Mouse (Mus musculus) kidney, postnatal 10 days (tissue): ENCODE measurements around the gene Glrx.
"Not testable (repeated sequence)": the region's sequence is repeated elsewhere in the genome, so short reads cannot be mapped to it uniquely, and the experiment has no call there.

Experiments
- DNase-seq: peaks from one replicate; pipeline ENCODE4 v3.0.0; 2021; ENCODE audit warnings: mixed read lengths

Gene Glrx

DNA sequence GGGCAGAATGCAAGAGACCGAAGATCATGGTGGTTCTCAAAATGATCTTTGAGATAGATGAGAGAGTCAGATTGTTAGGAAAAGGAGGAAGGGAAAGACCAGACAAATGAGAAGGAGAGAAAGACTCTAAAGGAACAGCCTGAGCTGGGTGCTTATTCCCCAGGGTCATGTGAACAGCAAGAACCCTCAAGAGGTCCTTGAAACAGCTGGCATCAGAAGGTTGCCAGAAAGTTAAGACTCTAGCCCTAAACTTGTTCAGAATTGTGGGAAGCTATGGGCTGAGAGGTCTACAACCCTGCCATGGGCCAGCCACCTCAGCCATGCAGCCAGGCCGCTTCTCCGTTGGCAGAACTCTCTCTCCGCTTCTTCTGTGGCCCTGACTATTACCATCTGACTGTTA lies 1.2 kb upstream of the Glrx start:
- DNase-seq, result no peak

GRCm38 (mm10) chr13:75840752-75841285 lies 1.2 kb downstream of the Glrx start:
- no peak for DNase-seq

DNA sequence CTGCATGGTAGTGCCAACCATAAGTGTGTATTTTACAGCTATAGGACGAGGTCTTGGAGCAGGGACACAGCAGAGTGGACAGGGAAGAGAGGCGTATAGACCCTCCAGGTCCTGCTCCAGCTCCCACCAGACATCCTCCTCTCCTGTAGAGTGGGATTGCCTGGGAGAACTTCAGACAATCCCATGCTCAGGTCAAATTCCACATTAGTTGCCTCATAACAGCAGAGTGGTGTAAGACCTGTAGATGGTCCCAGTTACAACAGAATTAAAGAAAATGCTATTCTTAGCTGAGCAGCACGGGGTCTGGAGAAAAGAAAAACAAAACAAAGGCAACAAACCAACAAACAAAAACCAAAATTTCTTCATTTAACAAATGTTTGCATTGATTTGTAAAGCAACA lies 2.3 kb downstream of the Glrx start:
- no peak for DNase-seq

DNA sequence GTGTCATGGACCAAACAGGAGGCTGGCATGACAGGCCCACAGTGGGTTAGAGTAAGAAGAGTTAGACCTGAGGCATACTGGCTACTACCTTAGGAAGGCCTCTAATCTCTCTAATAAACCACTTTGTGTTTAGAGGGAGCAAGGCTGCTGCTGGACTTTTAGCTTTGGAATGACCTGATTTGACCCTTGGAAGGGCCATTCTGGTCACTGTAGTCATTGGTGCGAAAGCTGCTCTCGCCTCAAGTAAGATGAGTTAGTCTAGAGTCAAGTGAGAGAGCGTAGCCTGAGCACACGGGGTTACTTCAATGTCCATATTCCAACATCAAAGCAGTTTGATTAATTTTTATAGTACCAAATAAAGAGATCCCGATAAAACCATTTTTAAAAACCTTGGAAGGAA lies 3.7 kb downstream of the Glrx start:
- DNase-seq, result no peak

DNA sequence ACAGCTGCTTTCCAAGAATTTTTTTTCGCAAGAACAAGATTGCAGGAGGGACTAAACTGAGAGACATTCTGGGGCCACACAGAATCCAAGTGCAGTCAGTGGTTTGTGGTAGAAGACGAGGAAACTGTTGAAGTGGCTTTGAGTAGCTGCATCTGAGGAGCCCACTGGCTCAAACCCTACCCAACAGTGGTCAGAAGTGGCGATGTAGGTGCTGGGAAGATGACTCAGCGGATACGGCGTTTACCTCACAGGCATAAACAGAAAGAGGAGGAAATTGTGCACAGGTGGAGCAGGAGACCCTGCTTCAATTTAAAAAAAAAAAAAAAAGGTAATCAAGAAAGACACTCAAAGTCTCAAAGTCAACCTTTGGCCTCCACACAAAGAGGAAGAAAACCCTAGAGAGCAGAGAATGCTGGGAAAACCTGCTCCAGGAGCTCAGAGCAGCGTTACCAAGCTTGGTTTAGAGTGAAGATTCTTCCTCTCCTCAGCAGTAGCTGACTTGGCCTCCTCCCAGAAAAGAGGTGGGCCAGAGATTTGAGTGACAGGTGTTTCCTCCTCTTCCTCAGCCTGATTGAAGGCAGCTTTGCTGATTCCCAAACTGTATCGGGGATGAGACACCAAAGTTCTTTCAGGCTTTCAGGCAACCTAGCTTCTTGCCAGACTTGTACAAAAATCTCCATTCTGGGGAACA lies 4.5 kb downstream of the Glrx start:
- no peak for DNase-seq

GRCm38 (mm10) chr13:75844833-75845518 lies 5.3 kb downstream of the Glrx start:
- no peak for DNase-seq

DNA sequence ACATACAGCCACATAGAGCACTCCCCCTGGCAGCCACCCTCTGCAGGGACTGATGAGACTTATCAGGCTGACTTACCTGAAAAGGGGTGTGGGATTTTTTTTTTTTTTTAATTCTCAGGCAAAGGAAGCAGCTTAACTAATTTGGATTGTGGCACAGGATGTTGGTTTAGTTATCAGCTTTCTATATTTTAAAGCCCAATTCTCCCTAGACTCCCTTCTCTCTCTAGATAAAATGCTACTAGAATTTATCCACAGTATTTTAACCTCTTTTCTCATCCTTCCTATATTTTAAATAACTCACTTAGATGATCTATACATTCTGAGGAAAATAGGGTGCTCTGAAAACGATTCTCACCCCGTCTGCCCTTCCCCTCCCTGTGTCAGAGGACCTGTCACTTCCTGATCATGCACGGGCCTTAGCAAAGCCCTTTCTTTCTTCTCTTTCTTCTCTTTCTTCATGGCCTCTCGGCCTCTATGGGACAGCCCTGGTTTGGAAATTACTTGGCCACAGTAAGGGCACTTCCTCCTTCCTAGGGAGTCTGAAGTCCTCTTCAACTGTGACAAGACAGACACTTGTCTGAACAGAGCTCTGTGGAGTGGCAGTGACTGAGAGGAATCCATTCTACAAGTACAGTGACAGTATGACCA lies 6.0 kb downstream of the Glrx start:
- no peak for DNase-seq

- no peak for DNase-seq
Observed at GRCm38 (mm10) chr13:75847027-75847426, 7.4 kb downstream of the Glrx start.

GRCm38 (mm10) chr13:75852027-75852426 lies 12.4 kb downstream of the Glrx start:
- no peak for DNase-seq

DNA sequence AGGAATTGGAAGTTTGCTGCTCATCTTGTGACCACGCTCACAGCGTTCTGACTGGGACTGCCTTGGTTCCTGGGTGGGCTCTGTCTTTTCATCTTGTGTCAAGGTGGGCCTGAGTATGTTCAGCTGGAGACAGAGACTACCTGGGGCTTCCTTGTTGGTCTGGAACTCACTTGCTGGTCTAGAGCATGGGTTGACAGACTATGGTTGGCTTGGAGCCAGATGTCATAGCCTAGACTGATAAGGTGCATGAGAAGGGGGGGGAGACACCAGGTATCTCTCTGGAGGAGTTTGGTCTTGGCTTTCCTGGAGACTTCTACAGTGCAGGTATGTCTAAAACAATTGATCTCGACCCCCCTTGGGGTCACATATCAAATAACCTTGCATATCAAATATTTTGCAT lies 13.4 kb downstream of the Glrx start:
- no peak for DNase-seq

DNA sequence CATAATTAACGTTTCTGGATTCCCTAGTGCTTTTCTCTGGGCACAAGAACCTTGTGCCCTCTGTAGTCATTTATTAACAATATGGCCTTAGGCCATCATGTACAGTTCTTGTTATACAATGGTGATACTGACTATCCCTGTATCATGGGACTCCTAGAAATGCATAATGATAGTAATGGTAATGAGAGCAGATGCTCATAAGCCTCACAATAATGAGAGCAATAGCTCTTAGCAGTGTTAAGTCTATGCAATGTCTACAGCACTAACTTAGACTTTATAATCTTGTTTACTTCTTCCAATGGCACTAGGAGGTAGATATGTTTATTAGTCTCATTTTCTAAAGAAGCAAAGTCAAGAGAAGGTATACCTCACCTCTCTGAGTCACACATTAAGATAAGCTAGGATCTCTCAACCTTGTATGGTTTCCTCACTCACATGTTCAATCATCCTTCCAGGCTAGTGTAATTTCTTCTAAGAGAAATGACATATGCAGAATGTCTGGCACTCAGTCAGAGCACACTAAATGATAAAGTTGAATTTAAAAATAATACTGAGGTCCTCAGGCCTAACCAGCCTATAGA lies 19.7 kb downstream of the Glrx start:
- DNase-seq, result no peak

DNA sequence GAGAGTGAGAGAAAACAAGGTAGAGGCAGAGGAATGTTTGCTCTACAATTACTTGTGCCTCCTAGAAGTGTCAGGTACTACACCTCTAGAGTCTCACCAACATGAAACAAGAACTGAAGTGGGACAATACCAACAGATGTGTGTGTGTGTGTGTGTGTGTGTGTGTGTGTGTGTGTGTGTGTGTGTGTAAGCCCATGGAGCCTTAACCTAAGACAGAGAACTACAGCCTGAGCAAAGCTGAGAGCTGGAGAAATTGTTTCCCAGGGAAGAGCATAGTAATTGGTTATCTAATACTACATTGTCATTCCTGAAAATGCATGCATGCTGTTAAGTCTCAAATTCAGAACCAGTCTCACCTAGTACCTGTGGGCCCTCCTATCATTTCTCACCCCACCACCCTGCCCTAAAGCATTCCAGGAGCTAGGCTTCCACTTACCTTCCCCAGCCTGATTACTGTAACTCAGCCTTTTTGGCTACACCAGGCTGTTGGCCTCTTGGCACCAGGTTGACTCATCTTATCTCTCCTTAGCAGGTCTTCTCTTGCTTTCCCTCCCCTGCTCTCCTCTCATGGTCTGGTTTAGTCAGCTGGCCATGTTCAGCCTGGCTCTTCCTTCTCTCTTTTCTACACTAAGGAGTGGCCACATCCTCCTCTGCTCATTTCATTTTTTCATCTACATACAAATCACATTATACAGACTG lies 26.0 kb downstream of the Glrx start:
- no peak for DNase-seq

DNA sequence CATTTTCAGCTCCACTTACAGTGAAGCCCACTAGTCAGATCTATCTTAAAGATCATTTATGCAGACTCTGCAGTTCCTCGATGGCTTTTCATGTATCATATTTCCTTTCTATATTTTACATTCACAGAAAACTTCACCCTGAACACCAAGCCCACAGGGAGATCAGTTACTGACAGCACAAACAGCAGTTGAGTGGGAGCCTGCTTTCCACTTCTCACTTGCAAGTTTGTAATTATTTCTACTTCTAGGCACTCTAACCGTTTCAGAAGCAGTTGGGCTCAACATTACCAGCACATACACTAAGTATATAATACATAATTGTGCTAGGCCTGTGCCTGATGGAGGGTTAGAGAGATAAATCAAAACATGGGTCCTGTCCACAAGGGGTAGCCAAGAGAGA lies 28.2 kb downstream of the Glrx start:
- DNase-seq, result no peak

GRCm38 (mm10) chr13:75874608-75875376 lies 35.1 kb downstream of the Glrx start:
- DNase-seq, result no peak

- not testable (repeated sequence) for DNase-seq
Observed at GRCm38 (mm10) chr13:75876188-75876587, 36.5 kb downstream of the Glrx start.

GRCm38 (mm10) chr13:75876592-75876991 lies 36.9 kb downstream of the Glrx start:
- DNase-seq, result no peak

DNA sequence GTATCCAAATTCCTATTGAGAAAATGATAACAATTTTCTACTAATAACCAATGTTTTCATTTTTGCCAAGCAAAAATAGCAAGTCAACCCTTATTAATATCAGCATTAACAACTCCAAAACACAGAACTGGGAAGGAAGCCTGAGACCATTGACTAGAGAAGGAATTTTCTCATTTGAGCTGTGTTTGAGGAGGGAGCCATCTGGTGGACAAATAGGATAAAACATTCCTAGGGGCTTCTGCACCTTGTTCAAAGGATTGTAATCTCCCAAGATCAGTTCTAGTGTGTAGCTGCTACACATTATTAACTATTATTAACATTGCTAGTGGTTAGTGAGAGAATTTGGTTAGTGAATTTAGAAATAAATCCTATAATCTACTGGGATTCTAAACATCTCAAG lies 38.2 kb downstream of the Glrx start:
- DNase-seq, result peak; percentile 50

GRCm38 (mm10) chr13:75879756-75880155 lies 40.1 kb downstream of the Glrx start:
- DNase-seq, result no peak

DNA sequence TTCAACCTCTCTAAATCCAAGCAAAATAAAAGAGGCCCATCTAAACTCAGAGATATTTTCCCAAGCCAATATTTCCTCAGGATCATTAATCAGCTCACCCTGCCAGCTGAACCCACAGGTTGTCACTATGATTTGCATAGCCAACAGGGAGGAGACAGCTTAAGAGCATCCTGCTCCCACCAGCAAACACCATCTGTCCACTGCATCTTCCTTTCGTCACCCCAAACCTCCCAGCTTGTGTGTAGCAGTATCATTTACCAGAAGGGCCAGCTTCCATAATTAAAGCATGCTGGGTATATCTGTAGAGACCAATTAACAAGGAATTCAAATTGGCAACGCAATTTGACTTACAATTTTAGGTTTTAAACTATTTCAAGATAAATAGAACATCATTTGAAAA lies 40.8 kb downstream of the Glrx start:
- no peak for DNase-seq

- DNase-seq, result no peak
Observed at GRCm38 (mm10) chr13:75883792-75884191, 44.1 kb downstream of the Glrx start.

DNA sequence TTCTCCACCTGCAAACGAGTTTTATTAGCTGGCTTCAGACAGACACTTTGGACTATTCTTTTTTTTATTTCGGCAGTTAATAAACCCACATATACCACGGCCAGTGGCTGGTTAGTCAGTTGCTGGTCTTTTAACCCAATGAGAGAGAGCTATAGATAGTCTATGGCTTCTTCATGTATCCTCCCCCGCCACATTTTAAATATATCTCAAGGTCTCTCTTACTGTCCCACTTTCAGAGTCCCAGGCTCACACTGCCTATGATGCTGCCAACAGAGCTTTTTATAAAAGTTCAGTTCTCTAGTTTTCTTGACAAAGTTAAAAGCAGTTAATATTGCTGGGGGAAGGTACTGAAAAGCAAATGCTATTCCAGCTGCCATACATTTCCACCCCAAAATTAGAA lies 52.2 kb downstream of the Glrx start:
- no peak for DNase-seq

GRCm38 (mm10) chr13:75892291-75892690 lies 52.6 kb downstream of the Glrx start:
- DNase-seq, result no peak
